Mouse (Mus musculus) kidney, adult 2 months (tissue): ENCODE data around the gene Ipo11. TPM values are rescaled to one million over a fixed set of nuclear protein-coding genes. Genes with fewer than 3 reads are reported as not detected.

Source experiments
- DNase-seq: peaks from one replicate; pipeline ENCODE4 v3.0.0; 2021
- H3K27ac ChIP-seq: fragments of 200-500 bp; 2 replicates; pipeline ENCODE4 v1.5.1; 2012; ENCODE audit warnings: low read depth, low read length, control low read depth, inconsistent platforms; ENCODE audit not compliant: insufficient read depth
- H3K27me3 ChIP-seq: fragments of 200-500 bp; replicated peaks from 2 replicates; pipeline ENCODE4 v1.6.1; 2012; ENCODE audit warnings: mild to moderate bottlenecking, moderate library complexity, low read length, inconsistent platforms; ENCODE audit not compliant: control insufficient read depth, insufficient read depth
- H3K36me3 ChIP-seq: fragments of 200-500 bp; 2 replicates; pipeline ENCODE4 v1.6.1; 2012; ENCODE audit warnings: mild to moderate bottlenecking, moderate library complexity, low read length, inconsistent platforms; ENCODE audit not compliant: control insufficient read depth, insufficient read depth
- H3K4me1 ChIP-seq: fragments of 200-500 bp; 2 replicates; pipeline ENCODE4 v1.6.1; 2011; ENCODE audit warnings: low read length; ENCODE audit not compliant: control insufficient read depth, insufficient read depth
- H3K4me3 ChIP-seq: fragments of 200-500 bp; 2 replicates; pipeline ENCODE4 v1.5.1; 2011; ENCODE audit warnings: mild to moderate bottlenecking, low read depth, low read length, control low read depth; ENCODE audit not compliant: insufficient read depth
- CTCF ChIP-seq: fragments of 200-500 bp; conservative IDR thresholded peaks from 2 replicates; pipeline ENCODE4 v1.5.1; 2011; ENCODE audit warnings: low read depth, mild to moderate bottlenecking, control low read depth, low read length, moderate library complexity, mixed read lengths; ENCODE audit not compliant: insufficient read depth, insufficient read length
- POLR2A ChIP-seq: fragments of 200-500 bp; IDR thresholded peaks from one replicate; pipeline ENCODE4 v1.6.1; 2011; ENCODE audit warnings: low read depth, low read length, control low read depth
- WGBS: fragments of 180-500 bp; shearing (Covaris S2); methylation state at CpG from one replicate; pipeline ENCODE4 v1.1.7; 2018; 5-methylcytosine and 5-hydroxymethylcytosine counted together
- polyA plus RNA-seq: library from polyadenylated mRNA; depleted of rRNA; stranded (reverse); fragments of >200 nt; gene quantifications from 2 replicates; pipeline ENCODE4 v1.2.3, GENCODE M21; 2012; rRNA removed

Ipo11 gene
- polyA plus RNA-seq, 1 experiment, result 18.9 TPM

DNA sequence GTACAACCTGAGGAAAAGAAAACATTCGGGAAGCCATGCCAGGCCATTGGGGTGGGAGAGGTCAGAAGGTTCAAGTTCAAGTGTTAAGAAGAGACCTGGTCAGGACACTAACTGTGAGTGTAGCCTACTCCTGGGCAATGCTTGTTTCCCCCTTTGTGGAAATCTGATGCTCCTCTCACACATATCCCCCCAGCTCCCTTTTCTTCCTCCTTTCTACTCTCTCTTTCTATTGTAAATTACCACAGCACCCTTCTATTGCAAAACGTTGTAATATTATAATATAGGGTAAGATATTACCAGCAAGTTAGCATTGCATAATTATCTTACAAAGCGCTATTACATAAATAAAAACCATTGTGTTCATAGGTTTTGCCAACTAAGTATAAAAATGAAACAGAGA lies 182.5 kb downstream of the Ipo11 start:
- TF ChIP-seq CTCF (no peak), POLR2A (no peak)
- no peaks in the 10 kb centered on the region for H3K36me3 ChIP-seq
- H3K4me3 ChIP-seq, result no peak overlapping the region
- DNase-seq, result no peak
- H3K27me3 ChIP-seq, result no peaks in the 10 kb centered on the region
- H3K4me1 ChIP-seq, result no peaks in the 10 kb centered on the region; the same call in 1 of the 2 replicates
- 85% methylated on average over 3 of the region's 3 CpGs for WGBS
- no peak overlapping the region for H3K27ac ChIP-seq

DNA sequence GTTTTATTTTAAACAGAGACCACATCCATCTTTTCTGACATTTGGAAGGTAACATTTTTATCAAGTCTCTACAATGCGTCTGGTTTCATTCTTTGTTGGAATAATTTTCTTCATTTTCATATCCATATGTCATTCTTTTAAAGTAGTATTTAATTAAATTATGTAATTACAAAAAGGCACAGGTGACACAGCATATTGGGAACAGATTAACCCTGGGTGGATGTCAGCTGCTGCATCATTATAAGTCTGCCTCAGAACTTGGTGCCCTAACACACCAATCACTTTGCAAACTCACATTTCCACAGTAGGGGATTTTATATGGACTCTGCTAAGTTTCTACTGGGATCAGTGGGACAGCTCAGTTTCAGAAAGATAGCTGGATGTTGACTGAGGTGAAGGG lies 184.8 kb downstream of the Ipo11 start:
- H3K4me3 ChIP-seq, result no peak overlapping the region
- TF ChIP-seq CTCF, result no peak
- TF ChIP-seq POLR2A, result no peak
- no peak for DNase-seq

DNA sequence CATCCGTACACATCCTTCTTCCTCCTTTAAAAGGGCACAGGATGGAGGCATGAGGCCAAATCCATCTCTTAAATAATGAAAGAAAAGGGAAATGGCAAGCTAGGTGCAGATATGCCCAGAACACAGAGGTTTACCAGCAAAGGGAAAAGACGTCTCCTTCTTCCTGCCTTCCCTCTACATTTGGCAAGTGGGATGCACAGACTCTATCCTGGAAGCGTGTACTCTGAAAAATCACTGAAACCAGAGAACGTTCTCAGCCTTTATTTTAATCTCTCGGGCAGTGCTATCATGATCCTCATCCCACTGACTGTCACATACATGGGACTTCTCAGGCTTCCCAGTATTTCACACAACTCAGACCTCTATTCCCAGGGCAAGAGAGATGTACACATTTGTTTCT lies 189.9 kb downstream of the Ipo11 start:
- Histone ChIP-seq H3K36me3 (no peaks in the 10 kb centered on the region), H3K27ac (0 out of 2 replicates have a peak overlapping the region, but pooled peaks have one; percentile 13), H3K4me3 (no peak overlapping the region), H3K27me3 (no peaks in the 10 kb centered on the region), H3K4me1 (0 out of 2 replicates have a peak, but pooled peaks cover 2% of the 10 kb centered on the region)
- 49% methylated on average over 5 of the region's 5 CpGs for WGBS
- peak; percentile 20 for DNase-seq
- no peak for TF ChIP-seq CTCF

More for the DNA sequence above, 184.8 kb downstream of the Ipo11 start:
- Histone ChIP-seq H3K27me3 (no peaks in the 10 kb centered on the region), H3K36me3 (no peaks in the 10 kb centered on the region), H3K27ac (no peak overlapping the region), H3K4me1 (peaks cover 2% of the 10 kb centered on the region; the same call in 1 of the 2 replicates)
- 93% methylated on average over 1 of the region's 1 CpGs for WGBS

DNA sequence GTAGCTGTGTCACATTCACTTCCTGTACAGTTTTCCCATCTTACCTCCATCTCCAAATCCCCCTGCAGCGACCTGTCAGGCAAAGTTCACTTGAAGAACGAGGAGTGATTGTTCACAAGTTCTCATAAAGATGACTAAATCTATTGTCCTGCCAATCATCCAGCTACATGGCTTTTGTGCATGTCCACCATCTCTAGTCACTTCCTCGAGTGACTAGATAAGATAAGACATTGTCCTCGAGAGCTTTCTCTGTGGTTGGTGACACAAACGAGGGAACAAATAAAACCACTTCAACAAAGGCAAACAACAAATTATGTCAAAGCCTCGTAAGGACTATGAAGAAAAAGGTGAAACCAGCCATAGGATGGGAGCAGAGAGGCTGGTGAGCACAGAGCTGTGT lies 191.6 kb downstream of the Ipo11 start:
- no peak for TF ChIP-seq POLR2A
- no peak for TF ChIP-seq CTCF

More for the DNA sequence above, 191.6 kb downstream of the Ipo11 start:
- H3K27ac ChIP-seq, result no peak overlapping the region
- no peak overlapping the region for H3K4me3 ChIP-seq
- WGBS, result 67% methylated on average over 6 of the region's 6 CpGs
- no peaks in the 10 kb centered on the region for H3K27me3 ChIP-seq
- 0 out of 2 replicates have a peak, but pooled peaks cover 2% of the 10 kb centered on the region for H3K4me1 ChIP-seq
- no peak for DNase-seq
- no peaks in the 10 kb centered on the region for H3K36me3 ChIP-seq

Other genes starting within 250 kb of the Ipo11 start
- 4.5 and 4.6 TPM in 2 replicates for gene Dimt1, start 10.2 kb upstream of the Ipo11 start, polyA plus RNA-seq
- 1.5 and 2.5 TPM in 2 replicates for gene Kif2a, start 85.2 kb upstream of the Ipo11 start, polyA plus RNA-seq